Mouse (Mus musculus) heart, embryonic 14.5 days (tissue): ENCODE measurements at regions not wholly inside any gene's neighbourhood (a gene's known extent, or its start where the extent isn't known, plus 50 kb on each side); places are given as distances from the start of the nearest gene placed in this dataset.
A peak's percentile ranks its signal among the peaks of the same experiment; 100 is the strongest.

Experiments used
- ATAC-seq: fragments of 200-750 bp; cut with Nextera tagmentation; 2 replicates; pipeline ENCODE4 v1.8.0; 2017; ENCODE audit warnings: low read depth, moderate TSS enrichment; ENCODE audit not compliant: insufficient number of reproducible peaks, insufficient read depth, low FRiP score
- H3K27ac ChIP-seq, 2 experiments: fragments of 200-500 bp in 1 of 2; fragments of 300-500 bp in 1 of 2; sonication (generic) in 1 of 2; replicated peaks in 1 of 2; 2 replicates each; pipeline ENCODE4 v1.5.1; 2012 to 2014; ENCODE audit warnings: low read depth in 2 of 2, low read length in 2 of 2, control low read depth in 1 of 2, mild to moderate bottlenecking in 1 of 2, mixed read lengths in 1 of 2; ENCODE audit not compliant: control insufficient read depth in 1 of 2, insufficient read depth in 1 of 2
- H3K27me3 ChIP-seq: fragments of 300-500 bp; sonication (generic); 2 replicates; pipeline ENCODE4 v1.6.1; 2014; ENCODE audit warnings: mild to moderate bottlenecking, low read length, control low read depth; ENCODE audit not compliant: control insufficient read depth, insufficient read depth
- H3K36me3 ChIP-seq: fragments of 300-500 bp; sonication (generic); 2 replicates; pipeline ENCODE4 v1.6.1; 2014; ENCODE audit warnings: mild to moderate bottlenecking, control low read depth, low read length, mixed read lengths; ENCODE audit not compliant: control insufficient read depth, insufficient read depth
- H3K4me1 ChIP-seq, 2 experiments: fragments of 200-500 bp in 1 of 2; fragments of 300-500 bp in 1 of 2; sonication (generic) in 1 of 2; 2 replicates each; pipeline ENCODE4 v1.6.1; 2012 to 2014; ENCODE audit warnings: low read length in 2 of 2, control low read depth in 1 of 2, mixed read lengths in 1 of 2; ENCODE audit not compliant: control insufficient read depth in 2 of 2, insufficient read depth in 2 of 2
- H3K4me2 ChIP-seq: fragments of 300-500 bp; sonication (generic); 2 replicates; pipeline ENCODE4 v1.6.1; 2014; ENCODE audit warnings: mild to moderate bottlenecking, low read length
- H3K4me3 ChIP-seq, 2 experiments: fragments of 200-500 bp in 1 of 2; fragments of 300-500 bp in 1 of 2; sonication (generic) in 1 of 2; 2 replicates each; pipeline ENCODE4 v1.5.1; 2012 to 2014; ENCODE audit warnings: low read length in 2 of 2, mild to moderate bottlenecking in 2 of 2, control low read depth in 1 of 2, low read depth in 1 of 2, moderate library complexity in 1 of 2; ENCODE audit not compliant: control insufficient read depth in 1 of 2, insufficient read depth in 1 of 2
- H3K9ac ChIP-seq: fragments of 300-500 bp; sonication (generic); 2 replicates; pipeline ENCODE4 v1.6.1; 2014; ENCODE audit warnings: mild to moderate bottlenecking, low read length
- H3K9me3 ChIP-seq: fragments of 300-500 bp; sonication (generic); 2 replicates; pipeline ENCODE4 v1.6.1; 2016; ENCODE audit warnings: low read length, control low read depth; ENCODE audit not compliant: control insufficient read depth
- WGBS: fragments of 180-500 bp; shearing (Covaris S2); extraction: QIAGEN DNeasy Blood & Tissue Kit; methylation state at CpG from one replicate; pipeline ENCODE4 v1.1.7; 2014; 5-methylcytosine and 5-hydroxymethylcytosine counted together

GRCm38 (mm10) chr10:96940887-96941518, 324.2 kb downstream of the Btg1 start:
- H3K36me3 ChIP-seq, result no peaks in the 10 kb centered on the region
- no peaks in the 10 kb centered on the region for H3K27me3 ChIP-seq
- no peak overlapping the region for H3K4me2 ChIP-seq
- H3K9ac ChIP-seq, result no peak overlapping the region
- no peak overlapping the region for H3K27ac ChIP-seq
- H3K4me3 ChIP-seq, result no peak overlapping the region
- H3K9me3 ChIP-seq, result no peaks in the 10 kb centered on the region
- no peaks in the 10 kb centered on the region for H3K4me1 ChIP-seq
- no peak for ATAC-seq
- WGBS, result 85% methylated on average over 6 of the region's 6 CpGs

GRCm38 (mm10) chr10:96944229-96944628, 327.4 kb downstream of the Btg1 start:
- peaks cover 0 to 3% of the 10 kb centered on the region in 2 experiments; a peak in 1 of 4 replicates for H3K4me1 ChIP-seq
- H3K36me3 ChIP-seq, result no peaks in the 10 kb centered on the region
- no peaks in the 10 kb centered on the region for H3K27me3 ChIP-seq
- H3K9ac ChIP-seq, result no peak overlapping the region
- WGBS, result 89% methylated on average over 7 of the region's 7 CpGs
- H3K4me3 ChIP-seq, result no peak overlapping the region
- H3K9me3 ChIP-seq, result no peaks in the 10 kb centered on the region
- no peak overlapping the region for H3K27ac ChIP-seq
- no peak overlapping the region for H3K4me2 ChIP-seq
- no peak for ATAC-seq

GRCm38 (mm10) chr10:96947971-96948370, 331.2 kb downstream of the Btg1 start:
- Histone ChIP-seq H3K4me1 (peaks cover 0 to 3% of the 10 kb centered on the region in 2 experiments; a peak in 1 of 4 replicates), H3K4me2 (no peak overlapping the region)
- WGBS, result 68% methylated on average over 3 of the region's 3 CpGs

GRCm38 (mm10) chr10:96948871-96949270, 332.1 kb downstream of the Btg1 start:
- Histone ChIP-seq H3K4me1 (peaks cover 0 to 3% of the 10 kb centered on the region in 2 experiments; a peak in 1 of 4 replicates), H3K4me2 (no peak overlapping the region), H3K9me3 (no peaks in the 10 kb centered on the region), H3K27ac (no peak overlapping the region), H3K36me3 (no peaks in the 10 kb centered on the region), H3K9ac (no peak overlapping the region), H3K4me3 (no peak overlapping the region), H3K27me3 (no peaks in the 10 kb centered on the region)
- WGBS, result 44% methylated on average over 2 of the region's 2 CpGs
- no peak for ATAC-seq

More at GRCm38 (mm10) chr10:96947971-96948370, 331.2 kb downstream of the Btg1 start:
- ATAC-seq, result no peak
- no peaks in the 10 kb centered on the region for H3K9me3 ChIP-seq
- no peaks in the 10 kb centered on the region for H3K27me3 ChIP-seq
- no peak overlapping the region for H3K27ac ChIP-seq
- no peak overlapping the region for H3K4me3 ChIP-seq
- H3K9ac ChIP-seq, result no peak overlapping the region
- H3K36me3 ChIP-seq, result no peaks in the 10 kb centered on the region

GRCm38 (mm10) chr10:96955036-96955775, 338.4 kb downstream of the Btg1 start:
- no peaks in the 10 kb centered on the region for H3K4me1 ChIP-seq
- no peak for ATAC-seq
- H3K9ac ChIP-seq, result no peak overlapping the region
- no peaks in the 10 kb centered on the region for H3K36me3 ChIP-seq
- no peaks in the 10 kb centered on the region for H3K9me3 ChIP-seq
- no peaks in the 10 kb centered on the region for H3K27me3 ChIP-seq
- H3K4me2 ChIP-seq, result no peak overlapping the region
- 46% methylated on average over 12 of the region's 12 CpGs for WGBS
- H3K27ac ChIP-seq, result no peak overlapping the region
- H3K4me3 ChIP-seq, result no peak overlapping the region

GRCm38 (mm10) chr10:96955776-96956448, 339.1 kb downstream of the Btg1 start:
- H3K27me3 ChIP-seq, result no peaks in the 10 kb centered on the region
- no peak overlapping the region for H3K9ac ChIP-seq
- no peaks in the 10 kb centered on the region for H3K4me1 ChIP-seq
- H3K4me3 ChIP-seq, result no peak overlapping the region
- H3K9me3 ChIP-seq, result no peaks in the 10 kb centered on the region
- WGBS, result 63% methylated on average over 16 of the region's 16 CpGs
- H3K27ac ChIP-seq, result no peak overlapping the region
- 0 out of 2 replicates have a peak overlapping the region, but pooled peaks have one; percentile 6 for H3K4me2 ChIP-seq
- ATAC-seq, result no peak
- H3K36me3 ChIP-seq, result no peaks in the 10 kb centered on the region

- no peaks in the 10 kb centered on the region for H3K36me3 ChIP-seq
- no peak overlapping the region for H3K4me2 ChIP-seq
- H3K9me3 ChIP-seq, result no peaks in the 10 kb centered on the region
- no peak overlapping the region for H3K4me3 ChIP-seq
- no peak overlapping the region for H3K27ac ChIP-seq
- no peaks in the 10 kb centered on the region for H3K4me1 ChIP-seq
- ATAC-seq, result no peak
- no peaks in the 10 kb centered on the region for H3K27me3 ChIP-seq
- no peak overlapping the region for H3K9ac ChIP-seq
- 95% methylated on average over 5 of the region's 5 CpGs for WGBS
Observed at GRCm38 (mm10) chr10:96956449-96956834, 339.6 kb downstream of the Btg1 start.
